Comparison of ENCODE assay signal across 18 mouse cellular contexts in genomic region chr3:30448624-30449023, GRCm38 (mm10).
DNase-seq lines count a peak whose midpoint lies in the region; ATAC-seq and TF ChIP-seq lines count a peak whose summit lies in the region.
"Had no signal": no experiment of that assay in that cellular context is flagged by ENCODE, and none has a peak within 500 bp of the region (broad histone marks: within the 10 kb centered on the region; RNA-seq: fewer than 3 reads in every experiment).

No protein-coding gene starts in this region.

- H3K9me3 ChIP-seq in kidney, embryonic 14.5 days (ENCODE audit: control insufficient read depth, low read length), result no peaks in the 10 kb centered on the region
- no peaks in the 10 kb centered on the region for H3K9me3 ChIP-seq in midbrain, postnatal 0 days (ENCODE audit: low read length)
- H3K9me3 ChIP-seq in midbrain, embryonic 10.5 days (replicated peaks), result no peaks in the 10 kb centered on the region
- H3K9me3 ChIP-seq: embryonic facial prominence, embryonic 12.5 days; forebrain, embryonic 15.5 days; G1E; hindbrain, embryonic 13.5 days; limb, embryonic 15.5 days; midbrain, embryonic 12.5 days; neural tube, embryonic 15.5 days had no signal

- ATAC-seq in kidney, embryonic 14.5 days (ENCODE audit: low FRiP score, low TSS enrichment), result no peak
- no peak for ATAC-seq in midbrain, postnatal 0 days (ENCODE audit: low FRiP score)
- no peak for ATAC-seq in monocyte, adult 5-6 weeks (replicated peaks; ENCODE audit: insufficient number of reproducible peaks, low FRiP score, low TSS enrichment, poor library complexity, severe bottlenecking)
- ATAC-seq: forebrain, embryonic 15.5 days had no signal

- H3K4me1 ChIP-seq in kidney, embryonic 14.5 days (ENCODE audit: control insufficient read depth, insufficient read depth, low read length), result peaks cover 11% of the 10 kb centered on the region
- no peaks in the 10 kb centered on the region for H3K4me1 ChIP-seq in midbrain, postnatal 0 days (ENCODE audit: insufficient read depth, low read length)
- peaks cover 12% of the 10 kb centered on the region for H3K4me1 ChIP-seq in midbrain, embryonic 10.5 days
- no peaks in the 10 kb centered on the region for H3K4me1 ChIP-seq in cortical plate, adult 2 months (ENCODE audit: control insufficient read depth, insufficient read depth, low read length)
- H3K4me1 ChIP-seq: forebrain, embryonic 15.5 days had no signal

- H3K4me2 ChIP-seq in kidney, embryonic 14.5 days (replicated peaks; ENCODE audit: low read depth, low read length), result no peak overlapping the region
- no peak overlapping the region for H3K4me2 ChIP-seq in midbrain, postnatal 0 days (ENCODE audit: low read depth, low read length, poor library complexity, severe bottlenecking)
- H3K4me2 ChIP-seq: embryonic facial prominence, embryonic 12.5 days; forebrain, embryonic 15.5 days; hindbrain, embryonic 13.5 days; limb, embryonic 15.5 days; midbrain, embryonic 12.5 days; neural tube, embryonic 15.5 days had no signal

- peak; percentile 43; the same call in 1 of the 2 replicates for TF ChIP-seq CTCF in midbrain, postnatal 0 days (IDR thresholded peaks at IDR 0.05)
- TF ChIP-seq CTCF in cortical plate, adult 2 months (IDR thresholded peaks at IDR 0.05; ENCODE audit: extremely low read depth, insufficient read depth, low read length), result peak; percentile 22; the same call in 1 of the 2 replicates

- H3K27ac ChIP-seq in kidney, embryonic 14.5 days (ENCODE audit: low read depth, low read length), result no peak overlapping the region
- no peak overlapping the region for H3K27ac ChIP-seq in midbrain, postnatal 0 days (ENCODE audit: low read depth, low read length)
- no peak overlapping the region for H3K27ac ChIP-seq in midbrain, embryonic 10.5 days (replicated peaks)
- no peak overlapping the region for H3K27ac ChIP-seq in cortical plate, adult 2 months (ENCODE audit: insufficient read depth, low read length)
- H3K27ac ChIP-seq: embryonic facial prominence, embryonic 12.5 days; forebrain, embryonic 15.5 days; hindbrain, embryonic 13.5 days; limb, embryonic 15.5 days; midbrain, embryonic 12.5 days; neural tube, embryonic 15.5 days had no signal

- no peaks in the 10 kb centered on the region for H3K36me3 ChIP-seq in kidney, embryonic 14.5 days (ENCODE audit: control insufficient read depth, insufficient read depth, low read length)
- H3K36me3 ChIP-seq in midbrain, postnatal 0 days (ENCODE audit: insufficient read depth, low read length), result no peaks in the 10 kb centered on the region
- no peaks in the 10 kb centered on the region for H3K36me3 ChIP-seq in midbrain, embryonic 10.5 days
- H3K36me3 ChIP-seq: embryonic facial prominence, embryonic 12.5 days; forebrain, embryonic 15.5 days; G1E; hindbrain, embryonic 13.5 days; limb, embryonic 15.5 days; midbrain, embryonic 12.5 days; neural tube, embryonic 15.5 days had no signal

- H3K4me3 ChIP-seq in kidney, embryonic 14.5 days (ENCODE audit: low read length), result no peak overlapping the region
- H3K4me3 ChIP-seq in midbrain, postnatal 0 days (ENCODE audit: low read depth, low read length), result no peak overlapping the region
- H3K4me3 ChIP-seq in midbrain, embryonic 10.5 days, result no peak overlapping the region
- H3K4me3 ChIP-seq in cortical plate, adult 2 months (ENCODE audit: insufficient read depth, low read length), result no peak overlapping the region
- H3K4me3 ChIP-seq: embryonic facial prominence, embryonic 12.5 days; forebrain, embryonic 15.5 days; hindbrain, embryonic 13.5 days; limb, embryonic 15.5 days; midbrain, embryonic 12.5 days; neural tube, embryonic 15.5 days had no signal

- TF ChIP-seq POLR2A in cortical plate, adult 2 months (IDR thresholded peaks at IDR 0.05; ENCODE audit: extremely low read depth, insufficient read depth, low read length), result no peak

- WGBS in kidney, embryonic 14.5 days, result 89% methylated on average over 1 of the region's 1 CpGs
- WGBS in midbrain, postnatal 0 days, result 100% methylated on average over 1 of the region's 1 CpGs
- 77% methylated on average over 1 of the region's 1 CpGs for WGBS in midbrain, embryonic 10.5 days

- no peak overlapping the region for H3K9ac ChIP-seq in kidney, embryonic 14.5 days (ENCODE audit: low read depth, low read length)
- H3K9ac ChIP-seq in midbrain, postnatal 0 days (replicated peaks; ENCODE audit: low read length, poor library complexity, severe bottlenecking), result no peak overlapping the region
- H3K9ac ChIP-seq: embryonic facial prominence, embryonic 12.5 days; forebrain, embryonic 15.5 days; hindbrain, embryonic 13.5 days; limb, embryonic 15.5 days; midbrain, embryonic 12.5 days; neural tube, embryonic 15.5 days had no signal

- DNase-seq in kidney, adult 18-20 months, result peak; percentile 13
- DNase-seq in midbrain, postnatal 0 days (ENCODE audit: low spot score), result no peak
- DNase-seq in midbrain, embryonic 10.5 days (ENCODE audit: low spot score), result no peak
- DNase-seq in yolk sac, embryonic 10.5 days (ENCODE audit: low spot score), result peak; percentile 41
- no peak for DNase-seq in right cerebral cortex, postnatal 14 days
- DNase-seq: adrenal gland, adult 2 months; cerebellum, adult 11 months; layer of hippocampus, adult 9-11 months had no signal

- H3K27me3 ChIP-seq in kidney, embryonic 14.5 days (ENCODE audit: control insufficient read depth, insufficient read depth, low read length), result no peaks in the 10 kb centered on the region
- no peaks in the 10 kb centered on the region for H3K27me3 ChIP-seq in midbrain, postnatal 0 days (ENCODE audit: insufficient read depth, low read length)
- 0 out of 2 replicates have a peak, but pooled peaks cover under 1% of the 10 kb centered on the region for H3K27me3 ChIP-seq in midbrain, embryonic 10.5 days (ENCODE audit: low read depth, poor library complexity, severe bottlenecking)
- H3K27me3 ChIP-seq: embryonic facial prominence, embryonic 12.5 days; forebrain, embryonic 15.5 days; hindbrain, embryonic 13.5 days; limb, embryonic 15.5 days; midbrain, embryonic 12.5 days; neural tube, embryonic 15.5 days had no signal

Comparison
In these comparisons a context has a peak if more than half of its experiments do, and no peak if none do; other contexts are left out.
1. DNase-seq: peak in kidney, adult 18-20 months (single experiment) and yolk sac, embryonic 10.5 days (single experiment); none in midbrain, postnatal 0 days (single experiment), midbrain, embryonic 10.5 days (single experiment) and right cerebral cortex, postnatal 14 days (single experiment).